35 mouse cellular contexts compared by ENCODE assay signal in genomic region chr12:107496924-107497323, GRCm38 (mm10). TPM values are rescaled to one million over a fixed set of nuclear protein-coding genes. Genes with fewer than 3 reads are reported as not detected.
DNase-seq lines count a peak whose midpoint lies in the region; ATAC-seq and TF ChIP-seq lines count a peak whose summit lies in the region.
"Had no signal": no experiment of that assay in that cellular context is flagged by ENCODE, and none has a peak within 500 bp of the region (broad histone marks: within the 10 kb centered on the region; RNA-seq: fewer than 3 reads in every experiment).

No protein-coding gene starts in this region.

- no peak for TF ChIP-seq EP300 in lung, postnatal 0 days (IDR thresholded peaks at IDR 0.05)

- 61% methylated on average over 5 of the region's 5 CpGs for WGBS in lung, postnatal 0 days

- no peaks in the 10 kb centered on the region for H3K36me3 ChIP-seq in lung, postnatal 0 days (ENCODE audit: insufficient read depth, low read length)
- H3K36me3 ChIP-seq: embryonic facial prominence, embryonic 13.5 days; forebrain, embryonic 15.5 days; heart, embryonic 13.5 days; hindbrain, embryonic 13.5 days; limb, embryonic 13.5 days; liver, embryonic 12.5 days; midbrain, embryonic 13.5 days; neural tube, embryonic 12.5 days had no signal

- no peaks in the 10 kb centered on the region for H3K4me1 ChIP-seq in lung, postnatal 0 days (ENCODE audit: insufficient read depth, low read depth, low read length)
- H3K4me1 ChIP-seq: embryonic facial prominence, embryonic 13.5 days; forebrain, embryonic 15.5 days; heart, embryonic 13.5 days; hindbrain, embryonic 13.5 days; limb, embryonic 13.5 days; liver, embryonic 12.5 days; megakaryocyte, embryonic 14.5 days; midbrain, embryonic 13.5 days; neural tube, embryonic 12.5 days had no signal

- DNase-seq in urinary bladder, postnatal 14 days (ENCODE audit: low spot score), result peak; percentile 11
- no peak for DNase-seq in urinary bladder, postnatal 4 days (ENCODE audit: low spot score in 2 of 2)
- DNase-seq in gonadal fat pad, adult 2 months (ENCODE audit: low read depth), result peak; percentile 54
- DNase-seq in thymus, postnatal 0 days (ENCODE audit: low spot score), result peak; percentile 37
- no peak for DNase-seq in lung, postnatal 0 days (ENCODE audit: low spot score)
- no peak for DNase-seq in layer of hippocampus, postnatal 10 days (ENCODE audit: low spot score in 2 of 2)
- DNase-seq in left cerebral cortex, adult 2 months (ENCODE audit: extremely low spot score in 1 of 2, low spot score in 2 of 2), result no peak
- DNase-seq: adrenal gland, postnatal 10 days; cerebellum, adult 2 months; cerebellum, postnatal 36 days; embryo, embryonic 11 days; heart, adult 18-20 months; heart, postnatal 36 days; kidney, adult 9 months; kidney, postnatal 25 days; layer of hippocampus, postnatal 36 days; lung, adult 18-20 months; right cerebral cortex, postnatal 25 days; spleen, adult 18-20 months had no signal

- no peak overlapping the region for H3K9ac ChIP-seq in lung, postnatal 0 days (replicated peaks; ENCODE audit: low read depth)
- H3K9ac ChIP-seq: embryonic facial prominence, embryonic 13.5 days; forebrain, embryonic 15.5 days; heart, embryonic 13.5 days; hindbrain, embryonic 13.5 days; limb, embryonic 13.5 days; liver, embryonic 12.5 days; midbrain, embryonic 13.5 days; neural tube, embryonic 12.5 days had no signal

- H3K27ac ChIP-seq in lung, postnatal 0 days (ENCODE audit: low read length), result no peak overlapping the region
- no peak overlapping the region for H3K27ac ChIP-seq in left cerebral cortex, adult 2 months
- H3K27ac ChIP-seq: embryonic facial prominence, embryonic 13.5 days; forebrain, embryonic 15.5 days; heart, embryonic 13.5 days; hindbrain, embryonic 13.5 days; layer of hippocampus, adult 2 months; limb, embryonic 13.5 days; liver, embryonic 12.5 days; midbrain, embryonic 13.5 days; neural tube, embryonic 12.5 days had no signal

- H3K4me2 ChIP-seq in lung, postnatal 0 days (replicated peaks; ENCODE audit: low read depth, low read length), result no peak overlapping the region
- H3K4me2 ChIP-seq: embryonic facial prominence, embryonic 13.5 days; forebrain, embryonic 15.5 days; heart, embryonic 13.5 days; hindbrain, embryonic 13.5 days; limb, embryonic 13.5 days; liver, embryonic 12.5 days; midbrain, embryonic 13.5 days; neural tube, embryonic 12.5 days had no signal

- no peak for ATAC-seq in lung, postnatal 0 days
- ATAC-seq: forebrain, embryonic 15.5 days; liver, embryonic 12.5 days; midbrain, embryonic 13.5 days had no signal

- no peaks in the 10 kb centered on the region for H3K9me3 ChIP-seq in lung, postnatal 0 days (ENCODE audit: low read length)
- H3K9me3 ChIP-seq: embryonic facial prominence, embryonic 13.5 days; forebrain, embryonic 15.5 days; heart, embryonic 13.5 days; hindbrain, embryonic 13.5 days; limb, embryonic 13.5 days; midbrain, embryonic 13.5 days; neural tube, embryonic 12.5 days had no signal

- no peak for TF ChIP-seq CTCF in lung, postnatal 0 days (IDR thresholded peaks at IDR 0.05)
- TF ChIP-seq CTCF in left cerebral cortex, adult 2 months (IDR thresholded peaks at IDR 0.05), result no peak

- intact Hi-C loops in left cerebral cortex, adult 2 months (cut with DNase I), result no loop called here

- H3K4me3 ChIP-seq in lung, postnatal 0 days (ENCODE audit: low read depth, low read length), result no peak overlapping the region
- no peak overlapping the region for H3K4me3 ChIP-seq in left cerebral cortex, adult 2 months
- H3K4me3 ChIP-seq: embryonic facial prominence, embryonic 13.5 days; erythroblast, embryonic 14.5 days; forebrain, embryonic 15.5 days; heart, embryonic 13.5 days; hindbrain, embryonic 13.5 days; layer of hippocampus, adult 2 months; limb, embryonic 13.5 days; liver, embryonic 12.5 days; midbrain, embryonic 13.5 days; neural tube, embryonic 12.5 days had no signal

- no peaks in the 10 kb centered on the region for H3K27me3 ChIP-seq in lung, postnatal 0 days (replicated peaks; ENCODE audit: insufficient read depth, low read length)
- H3K27me3 ChIP-seq: embryonic facial prominence, embryonic 13.5 days; forebrain, embryonic 15.5 days; hindbrain, embryonic 13.5 days; limb, embryonic 13.5 days; liver, embryonic 12.5 days; megakaryocyte, embryonic 14.5 days; midbrain, embryonic 13.5 days; neural tube, embryonic 12.5 days had no signal

RNA-seq across cellular contexts. Expression of gene 3110018I06Rik, which starts 8.5 kb away (rescaled TPM):
- polyA plus RNA-seq in gonadal fat pad, adult 2 months (2012; rRNA removed), result not detected in 2 replicates
- not detected in 2 replicates for polyA plus RNA-seq in thymus, postnatal 0 days (2015; fragmentation: Nextera tagmentation; extraction: Ambion mirVana)
- not detected in 2 replicates for polyA plus RNA-seq in lung, postnatal 0 days (2015; fragmentation: Nextera tagmentation; extraction: Ambion mirVana)
- total RNA-seq in layer of hippocampus, postnatal 10 days (2021), result not detected
- not detected for total RNA-seq in left cerebral cortex, adult 2 months (2021)
- total RNA-seq: adrenal gland, postnatal 10 days; gastrocnemius, adult 8-10 months; heart, adult 18-20 months; heart, postnatal 36 days; layer of hippocampus, adult 2 months; layer of hippocampus, postnatal 36 days; left cerebral cortex, postnatal 14 days; monocyte, adult 5-6 weeks had no signal
- polyA plus RNA-seq: cerebellum, adult 2 months; embryonic facial prominence, embryonic 13.5 days; erythroblast, embryonic 14.5 days; forebrain, embryonic 15.5 days; heart, embryonic 13.5 days; hindbrain, embryonic 13.5 days; intestine, embryonic 14.5 days; limb, embryonic 13.5 days; liver, embryonic 12.5 days; midbrain, embryonic 13.5 days; neural tube, embryonic 12.5 days; stomach, embryonic 14.5 days had no signal

Comparison
In these comparisons a context has a peak if more than half of its experiments do, and no peak if none do; other contexts are left out.
1. DNase-seq: peak in urinary bladder, postnatal 14 days (single experiment), gonadal fat pad, adult 2 months (single experiment) and thymus, postnatal 0 days (single experiment); none in urinary bladder, postnatal 4 days (0 of 2), lung, postnatal 0 days (single experiment), layer of hippocampus, postnatal 10 days (0 of 2) and left cerebral cortex, adult 2 months (0 of 2).